ENCODE assay signal across 11 mouse cellular contexts in genomic region chr7:133177179-133177575, GRCm38 (mm10). TPM values are rescaled to one million over a fixed set of nuclear protein-coding genes. Genes with fewer than 3 reads are reported as not detected.
A peak's percentile ranks its signal among the peaks of the same experiment; 100 is the strongest.
DNase-seq lines count a peak whose midpoint lies in the region; ATAC-seq and TF ChIP-seq lines count a peak whose summit lies in the region.
"Had no signal": no experiment of that assay in that cellular context is flagged by ENCODE, and none has a peak within 500 bp of the region (broad histone marks: within the 10 kb centered on the region; RNA-seq: fewer than 3 reads in every experiment).

No protein-coding gene starts in this region.

- no peak overlapping the region for H3K4me3 ChIP-seq in heart, adult 2 months
- H3K4me3 ChIP-seq in kidney, postnatal 0 days (replicated peaks; ENCODE audit: low read depth, low read length) = no peak overlapping the region
- H3K4me3 ChIP-seq in kidney, adult 2 months (ENCODE audit: insufficient read depth, low read depth, low read length) = no peak overlapping the region
- H3K4me3 ChIP-seq: midbrain, embryonic 12.5 days had no signal

- H3K9me3 ChIP-seq in kidney, postnatal 0 days (replicated peaks; ENCODE audit: low read length) = no peaks in the 10 kb centered on the region
- H3K9me3 ChIP-seq: midbrain, embryonic 12.5 days had no signal

- no peak for TF ChIP-seq CTCF in heart, adult 2 months (IDR thresholded peaks at IDR 0.05)
- no peak for TF ChIP-seq CTCF in kidney, postnatal 0 days (IDR thresholded peaks at IDR 0.05; ENCODE audit: low read depth)
- TF ChIP-seq CTCF in kidney, adult 2 months (conservative IDR thresholded peaks at IDR 0.05; ENCODE audit: insufficient read depth, insufficient read length, low read depth, low read length) = no peak

- no peak for DNase-seq in heart, adult 2 months
- DNase-seq in heart, adult 11 months = no peak
- DNase-seq in kidney, postnatal 0 days (ENCODE audit: low spot score) = no peak
- no peak for DNase-seq in kidney, adult 2 months
- DNase-seq in 3T3-L1 (ENCODE audit: low read depth, low spot score) = peak; percentile 3
- DNase-seq in cerebellum, postnatal 10 days = peak; percentile 74 to 86
- no peak for DNase-seq in retina, postnatal 1 day
- DNase-seq in urinary bladder, postnatal 36 days (ENCODE audit: low spot score in 2 of 2) = no peak
- DNase-seq: thymus, postnatal 4 days had no signal

- H3K36me3 ChIP-seq in heart, adult 2 months (ENCODE audit: control insufficient read depth, insufficient read depth, low read length) = no peaks in the 10 kb centered on the region
- H3K36me3 ChIP-seq in kidney, postnatal 0 days (ENCODE audit: insufficient read depth, low read length) = no peaks in the 10 kb centered on the region
- no peaks in the 10 kb centered on the region for H3K36me3 ChIP-seq in kidney, adult 2 months (ENCODE audit: control insufficient read depth, insufficient read depth, low read length)
- H3K36me3 ChIP-seq: midbrain, embryonic 12.5 days had no signal

- H3K4me2 ChIP-seq in kidney, postnatal 0 days (ENCODE audit: low read length) = no peak overlapping the region
- H3K4me2 ChIP-seq: midbrain, embryonic 12.5 days had no signal

- no peak for ATAC-seq in kidney, postnatal 0 days (replicated peaks; ENCODE audit: low FRiP score, low read depth)

- no peak for TF ChIP-seq POLR2A in heart, adult 2 months (IDR thresholded peaks at IDR 0.05; ENCODE audit: insufficient read depth, low read depth, low read length)
- TF ChIP-seq POLR2A in kidney, adult 2 months (IDR thresholded peaks at IDR 0.05; ENCODE audit: low read depth, low read length) = no peak

- 39% methylated on average over 4 of the region's 4 CpGs for WGBS in heart, adult 2 months
- WGBS in kidney, postnatal 0 days = 65% methylated on average over 4 of the region's 4 CpGs
- 64% methylated on average over 4 of the region's 4 CpGs for WGBS in kidney, adult 2 months

- peaks cover 5% of the 10 kb centered on the region for H3K4me1 ChIP-seq in heart, adult 2 months (ENCODE audit: control insufficient read depth, insufficient read depth, low read length)
- no peaks in the 10 kb centered on the region; the same call in 1 of the 2 replicates for H3K4me1 ChIP-seq in kidney, postnatal 0 days (replicated peaks; ENCODE audit: insufficient read depth, low read length)
- no peaks in the 10 kb centered on the region for H3K4me1 ChIP-seq in kidney, adult 2 months (ENCODE audit: control insufficient read depth, insufficient read depth, low read length)
- H3K4me1 ChIP-seq: midbrain, embryonic 12.5 days had no signal

- peak overlapping the region; percentile 2; the same call in 1 of the 2 replicates for H3K27ac ChIP-seq in heart, adult 2 months
- H3K27ac ChIP-seq in kidney, postnatal 0 days = peak overlapping the region; percentile 26; the same call in 1 of the 2 replicates
- no peak overlapping the region for H3K27ac ChIP-seq in kidney, adult 2 months (ENCODE audit: insufficient read depth, low read depth, low read length)
- H3K27ac ChIP-seq: liver, embryonic 14.5 days; midbrain, embryonic 12.5 days had no signal

- intact Hi-C loops in heart, adult 2 months (cut with DNase I) = no loop called here

- no peak overlapping the region for H3K9ac ChIP-seq in heart, adult 2 months (ENCODE audit: low read depth, low read length)
- no peak overlapping the region for H3K9ac ChIP-seq in kidney, postnatal 0 days (ENCODE audit: low read depth, low read length)
- H3K9ac ChIP-seq: liver, embryonic 14.5 days had no signal

- TF ChIP-seq EP300 in heart, adult 2 months (IDR thresholded peaks at IDR 0.05; ENCODE audit: insufficient read depth, low read depth, low read length) = no peak

- H3K27me3 ChIP-seq in heart, adult 2 months (ENCODE audit: control insufficient read depth, insufficient read depth, low read length) = no peaks in the 10 kb centered on the region
- H3K27me3 ChIP-seq in kidney, postnatal 0 days (ENCODE audit: insufficient read depth, low read length) = no peaks in the 10 kb centered on the region
- no peaks in the 10 kb centered on the region for H3K27me3 ChIP-seq in kidney, adult 2 months (replicated peaks; ENCODE audit: control insufficient read depth, insufficient read depth, low read length)
- H3K27me3 ChIP-seq: midbrain, embryonic 12.5 days had no signal

- H3K79me2 ChIP-seq in heart, adult 2 months (replicated peaks; ENCODE audit: control insufficient read depth, insufficient read depth, low read length) = no peaks in the 10 kb centered on the region

RNA-seq across cellular contexts. Expression of gene Ctbp2, which starts 53.0 kb away (rescaled TPM):
- total RNA-seq in heart, adult 2 months (2021) = 10 to 100 TPM; 28.1 to 28.3 TPM
- 22.8 and 28.5 TPM in 2 replicates for polyA plus RNA-seq in heart, adult 2 months (2012; rRNA removed)
- polyA plus RNA-seq in kidney, postnatal 0 days (2015; fragmentation: Nextera tagmentation; extraction: Ambion mirVana) = 89.1 and 95.9 TPM in 2 replicates
- 48.6 and 57.5 TPM in 2 replicates for polyA plus RNA-seq in kidney, adult 2 months (2012; rRNA removed)

RNA-seq across cellular contexts. Expression of gene Fgfr2, which starts 54.0 kb away (rescaled TPM):
- total RNA-seq in heart, adult 2 months (2021) = 1 to 10 TPM; 1.1 to 1.3 TPM
- polyA plus RNA-seq in heart, adult 2 months (2012; rRNA removed) = 2.0 and 2.2 TPM in 2 replicates
- polyA plus RNA-seq in kidney, postnatal 0 days (2015; fragmentation: Nextera tagmentation; extraction: Ambion mirVana) = 79.8 and 88.6 TPM in 2 replicates
- polyA plus RNA-seq in kidney, adult 2 months (2012; rRNA removed) = 14.8 and 15.3 TPM in 2 replicates

Comparison
In these comparisons a context has a peak if more than half of its experiments do, and no peak if none do; other contexts are left out.
1. DNase-seq: peak in 3T3-L1 (single experiment) and cerebellum, postnatal 10 days (2 of 2); none in heart, adult 2 months (0 of 2), heart, adult 11 months (single experiment), kidney, postnatal 0 days (single experiment), kidney, adult 2 months (single experiment), retina, postnatal 1 day (single experiment) and urinary bladder, postnatal 36 days (0 of 2).